Mouse (Mus musculus): ENCODE data around the gene Ptprt. TPM values are rescaled to one million over a fixed set of nuclear protein-coding genes. Genes with fewer than 3 reads are reported as not detected.

The Ptprt gene
- polyA plus RNA-seq, 1 experiment = 0.01 TPM

DNA sequence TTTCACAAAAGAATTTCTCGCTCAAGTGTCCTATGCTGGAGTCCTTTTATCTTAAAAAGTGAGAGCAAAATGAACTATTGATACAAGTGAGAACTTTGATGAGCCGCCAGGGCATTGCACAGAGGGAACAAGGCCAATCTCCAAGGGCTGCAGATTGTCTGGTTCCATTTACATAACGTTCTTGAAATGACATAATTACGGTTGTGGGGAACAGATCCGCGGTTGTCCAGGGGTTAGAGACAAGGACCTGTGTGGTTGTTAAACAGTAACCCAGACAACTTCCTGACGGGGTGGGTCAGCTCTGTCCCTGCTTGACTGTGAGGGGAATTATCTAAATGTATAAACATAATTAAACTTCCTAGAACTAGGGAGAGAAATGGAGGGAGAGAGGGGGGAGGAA lies 129.3 kb downstream of the Ptprt start:
- H3K4me1 ChIP-seq = no peaks in the 10 kb centered on the region
- H3K27me3 ChIP-seq (replicated peaks) = no peaks in the 10 kb centered on the region
- no peak overlapping the region for H3K4me3 ChIP-seq (replicated peaks)
- H3K36me3 ChIP-seq (replicated peaks; ENCODE audit: low read length) = no peaks in the 10 kb centered on the region
- TF ChIP-seq GATA1 (IDR thresholded peaks at IDR 0.05; ENCODE audit: borderline replicate concordance, low read length) (no peak), FLI1 (IDR thresholded peaks at IDR 0.05; ENCODE audit: low read length) (no peak)
- peaks cover 78% of the 10 kb centered on the region for H3K9me3 ChIP-seq

DNA sequence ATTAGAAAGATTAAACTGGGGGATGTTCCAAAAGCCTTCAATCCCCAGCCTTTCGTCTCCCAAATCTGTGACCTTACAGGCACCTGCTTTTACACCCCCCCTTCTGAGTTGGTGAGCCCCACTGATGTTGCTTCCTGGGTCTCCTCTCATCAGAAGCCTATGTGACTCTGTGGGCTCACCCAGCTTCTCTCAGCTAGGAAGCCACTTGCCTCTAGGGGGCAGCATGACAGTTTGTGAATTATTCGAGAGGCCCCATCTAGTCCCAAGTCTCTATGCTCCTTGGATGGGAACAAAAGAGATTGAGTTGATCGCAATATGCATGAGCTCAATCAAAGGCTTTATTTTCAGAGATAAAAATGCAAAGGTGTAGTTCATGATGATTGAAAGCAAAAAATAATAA lies 132.0 kb downstream of the Ptprt start:
- no peaks in the 10 kb centered on the region for H3K27me3 ChIP-seq (replicated peaks)
- no peaks in the 10 kb centered on the region for H3K4me1 ChIP-seq
- TF ChIP-seq FLI1 (IDR thresholded peaks at IDR 0.05; ENCODE audit: low read length) (no peak), GATA1 (IDR thresholded peaks at IDR 0.05; ENCODE audit: borderline replicate concordance, low read length) (no peak)
- no peak overlapping the region for H3K4me3 ChIP-seq (replicated peaks)
- no peaks in the 10 kb centered on the region for H3K36me3 ChIP-seq (replicated peaks; ENCODE audit: low read length)
- peaks cover 62% of the 10 kb centered on the region for H3K9me3 ChIP-seq

DNA sequence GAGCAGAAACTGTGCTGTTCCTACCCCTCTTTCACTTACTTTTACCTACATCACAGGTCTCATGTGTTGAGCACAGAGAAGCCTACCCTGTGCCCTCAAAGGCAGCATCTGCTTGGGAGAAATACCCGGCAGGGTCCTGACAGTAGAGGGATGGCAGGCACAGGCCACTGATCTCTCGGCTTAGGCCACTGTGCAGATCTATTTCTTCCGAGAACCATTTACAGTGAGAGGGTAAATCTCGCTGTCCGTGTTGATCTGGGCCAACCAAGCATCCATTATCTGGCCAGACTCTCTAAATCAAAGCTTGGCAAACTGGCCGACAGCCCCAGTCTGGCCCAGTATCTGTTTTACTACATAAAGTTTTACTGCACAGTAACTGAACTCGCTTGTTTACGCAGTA lies 145.0 kb downstream of the Ptprt start:
- H3K9me3 ChIP-seq = peaks cover 74% of the 10 kb centered on the region
- no peaks in the 10 kb centered on the region for H3K4me1 ChIP-seq
- no peaks in the 10 kb centered on the region for H3K27me3 ChIP-seq (replicated peaks)
- H3K4me3 ChIP-seq (replicated peaks) = no peak overlapping the region
- TF ChIP-seq FLI1 (IDR thresholded peaks at IDR 0.05; ENCODE audit: low read length) = no peak
- no peak for TF ChIP-seq GATA1 (IDR thresholded peaks at IDR 0.05; ENCODE audit: borderline replicate concordance, low read length)
- H3K36me3 ChIP-seq (replicated peaks; ENCODE audit: low read length) = no peaks in the 10 kb centered on the region

DNA sequence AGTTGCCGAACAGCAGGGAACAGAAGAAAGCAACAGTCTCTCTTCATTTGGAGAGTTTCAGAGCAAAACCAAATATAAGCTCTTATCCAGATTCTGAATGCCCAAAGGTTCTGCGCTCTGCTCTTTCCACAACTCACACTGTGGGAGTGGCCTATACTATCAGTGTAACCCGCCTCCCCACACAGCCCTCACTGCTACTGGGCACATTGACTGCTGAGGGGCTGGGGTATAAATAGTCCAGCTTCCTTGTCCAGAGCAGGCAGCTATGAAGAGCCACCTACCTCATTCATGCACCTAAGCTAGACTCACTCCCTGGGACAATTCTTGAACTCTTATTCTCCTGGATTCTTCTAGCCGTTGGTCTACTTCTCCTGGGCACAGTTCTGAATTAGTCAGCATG lies 147.9 kb downstream of the Ptprt start:
- H3K27me3 ChIP-seq (replicated peaks) = no peaks in the 10 kb centered on the region
- no peaks in the 10 kb centered on the region for H3K4me1 ChIP-seq
- peaks cover 68% of the 10 kb centered on the region for H3K9me3 ChIP-seq
- no peaks in the 10 kb centered on the region for H3K36me3 ChIP-seq (replicated peaks; ENCODE audit: low read length)
- TF ChIP-seq GATA1 (IDR thresholded peaks at IDR 0.05; ENCODE audit: borderline replicate concordance, low read length) (no peak), FLI1 (IDR thresholded peaks at IDR 0.05; ENCODE audit: low read length) (no peak)
- no peak overlapping the region for H3K4me3 ChIP-seq (replicated peaks)

DNA sequence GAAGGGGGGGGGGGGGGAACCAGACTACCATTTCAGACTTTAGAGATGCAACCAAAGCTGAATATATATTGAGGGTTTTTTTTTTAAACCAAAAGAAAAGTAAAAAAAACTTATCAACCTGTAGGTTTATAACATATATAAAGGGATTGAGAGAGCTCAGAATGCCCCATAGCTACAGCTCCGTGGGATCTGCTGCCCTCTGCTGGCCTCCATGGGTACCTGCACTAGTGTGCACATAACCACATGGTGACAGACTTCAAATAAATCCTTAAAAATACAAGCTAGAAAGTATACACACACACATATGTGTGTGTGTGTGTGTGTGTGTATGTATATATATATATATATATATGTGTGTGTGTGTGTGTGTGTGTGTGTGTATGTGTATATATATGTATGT lies 148.9 kb downstream of the Ptprt start:
- Histone ChIP-seq H3K27me3 (replicated peaks) (no peaks in the 10 kb centered on the region), H3K36me3 (replicated peaks; ENCODE audit: low read length) (no peaks in the 10 kb centered on the region), H3K4me1 (no peaks in the 10 kb centered on the region), H3K4me3 (replicated peaks) (no peak overlapping the region), H3K9me3 (peaks cover 71% of the 10 kb centered on the region)
- TF ChIP-seq FLI1 (IDR thresholded peaks at IDR 0.05; ENCODE audit: low read length) (no peak), GATA1 (IDR thresholded peaks at IDR 0.05; ENCODE audit: borderline replicate concordance, low read length) (no peak)

DNA sequence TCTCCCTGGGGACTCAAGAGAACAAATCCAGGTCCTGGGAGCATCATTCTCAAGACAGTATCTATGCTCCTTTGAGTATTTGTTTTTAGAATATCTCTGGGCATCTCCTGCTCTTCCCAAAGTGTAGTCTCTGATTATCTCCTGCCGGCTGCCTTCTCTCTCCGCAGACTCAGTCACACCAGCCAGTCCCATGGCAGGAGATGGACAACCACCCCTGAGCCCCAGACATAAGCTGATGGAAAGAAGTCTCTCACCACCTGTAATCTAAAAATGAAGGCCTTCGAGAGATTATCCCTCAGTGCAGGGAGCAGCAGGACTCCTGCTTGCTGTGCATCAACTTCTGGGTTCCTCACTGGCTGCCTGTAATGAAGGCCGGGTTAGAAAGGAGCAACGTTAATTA lies 151.9 kb downstream of the Ptprt start:
- TF ChIP-seq FLI1 (IDR thresholded peaks at IDR 0.05; ENCODE audit: low read length) (no peak), GATA1 (IDR thresholded peaks at IDR 0.05; ENCODE audit: borderline replicate concordance, low read length) (no peak)
- Histone ChIP-seq H3K4me3 (replicated peaks) (no peak overlapping the region), H3K9me3 (peaks cover 65% of the 10 kb centered on the region), H3K27me3 (replicated peaks) (no peaks in the 10 kb centered on the region), H3K4me1 (no peaks in the 10 kb centered on the region), H3K36me3 (replicated peaks; ENCODE audit: low read length) (no peaks in the 10 kb centered on the region)

DNA sequence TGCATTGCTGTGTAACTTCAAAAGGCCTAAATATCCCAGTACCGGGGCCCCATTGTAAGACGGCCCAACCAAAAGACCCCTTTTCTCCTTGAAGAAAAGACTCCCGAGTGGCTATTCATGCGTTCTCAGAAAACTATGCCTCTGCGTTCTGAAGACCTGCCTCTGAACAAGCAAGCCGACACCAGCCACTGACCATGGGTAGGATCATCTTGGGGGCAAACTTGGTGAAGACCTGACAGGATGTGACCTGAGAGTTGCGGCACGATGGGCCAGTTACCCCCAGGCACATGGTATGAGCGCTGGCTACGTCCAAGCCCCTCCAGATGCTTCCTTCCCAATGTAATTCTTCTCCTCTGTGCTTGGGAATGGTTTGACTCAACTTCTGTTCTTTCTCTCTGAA lies 153.3 kb downstream of the Ptprt start:
- TF ChIP-seq FLI1 (IDR thresholded peaks at IDR 0.05; ENCODE audit: low read length) = no peak
- TF ChIP-seq GATA1 (IDR thresholded peaks at IDR 0.05; ENCODE audit: borderline replicate concordance, low read length) = no peak
- H3K27me3 ChIP-seq (replicated peaks) = no peaks in the 10 kb centered on the region
- H3K9me3 ChIP-seq = peaks cover 67% of the 10 kb centered on the region
- H3K4me1 ChIP-seq = no peaks in the 10 kb centered on the region
- no peak overlapping the region for H3K4me3 ChIP-seq (replicated peaks)
- no peaks in the 10 kb centered on the region for H3K36me3 ChIP-seq (replicated peaks; ENCODE audit: low read length)

DNA sequence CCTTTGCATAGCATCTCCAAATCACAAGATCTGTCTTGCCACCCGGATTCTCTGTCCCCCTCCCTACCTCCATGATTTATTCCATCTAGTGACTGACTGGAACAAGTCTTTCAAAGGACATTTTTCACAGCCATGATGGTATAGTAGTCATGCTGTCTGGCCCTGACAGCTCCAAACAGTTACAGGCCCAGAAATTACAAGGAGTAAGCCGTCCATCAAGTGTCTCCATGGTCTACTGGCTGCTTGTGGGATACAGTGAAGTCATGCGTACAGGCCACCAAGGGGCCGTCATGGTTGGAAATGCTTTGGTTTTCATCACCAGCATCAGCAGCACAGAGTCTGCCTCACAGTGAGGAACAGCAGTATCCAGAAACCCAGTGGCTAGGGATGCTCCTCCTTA lies 156.1 kb downstream of the Ptprt start:
- H3K27me3 ChIP-seq (replicated peaks) = no peaks in the 10 kb centered on the region
- TF ChIP-seq GATA1 (IDR thresholded peaks at IDR 0.05; ENCODE audit: borderline replicate concordance, low read length) = no peak
- no peak for TF ChIP-seq FLI1 (IDR thresholded peaks at IDR 0.05; ENCODE audit: low read length)
- no peaks in the 10 kb centered on the region for H3K36me3 ChIP-seq (replicated peaks; ENCODE audit: low read length)
- H3K4me3 ChIP-seq (replicated peaks) = no peak overlapping the region
- peaks cover 60% of the 10 kb centered on the region for H3K9me3 ChIP-seq
- no peaks in the 10 kb centered on the region for H3K4me1 ChIP-seq

DNA sequence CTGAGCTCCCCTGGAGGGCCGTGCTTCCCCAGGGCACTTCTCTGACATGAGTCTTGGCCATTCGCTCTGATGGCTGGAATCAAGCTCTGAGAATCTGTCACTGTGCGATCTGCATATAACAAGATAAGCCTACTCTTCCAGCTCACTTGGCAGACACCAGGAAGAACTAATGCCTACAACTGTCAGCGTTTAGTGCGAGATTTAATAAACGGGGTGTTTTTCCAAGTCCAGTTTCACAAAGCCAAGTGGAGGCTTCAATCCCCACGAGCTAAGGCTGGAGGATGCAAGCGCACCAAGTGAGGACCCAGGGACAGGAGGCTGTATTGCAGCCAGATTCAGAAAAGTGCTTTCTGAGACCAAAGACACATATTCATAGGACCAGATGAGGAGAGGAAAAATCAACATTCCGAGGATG lies 161.4 kb downstream of the Ptprt start:
- H3K4me3 ChIP-seq (replicated peaks) = no peak overlapping the region
- no peaks in the 10 kb centered on the region for H3K4me1 ChIP-seq
- no peaks in the 10 kb centered on the region for H3K27me3 ChIP-seq (replicated peaks)
- no peak for TF ChIP-seq FLI1 (IDR thresholded peaks at IDR 0.05; ENCODE audit: low read length)
- no peaks in the 10 kb centered on the region for H3K36me3 ChIP-seq (replicated peaks; ENCODE audit: low read length)
- peaks cover 54% of the 10 kb centered on the region for H3K9me3 ChIP-seq

DNA sequence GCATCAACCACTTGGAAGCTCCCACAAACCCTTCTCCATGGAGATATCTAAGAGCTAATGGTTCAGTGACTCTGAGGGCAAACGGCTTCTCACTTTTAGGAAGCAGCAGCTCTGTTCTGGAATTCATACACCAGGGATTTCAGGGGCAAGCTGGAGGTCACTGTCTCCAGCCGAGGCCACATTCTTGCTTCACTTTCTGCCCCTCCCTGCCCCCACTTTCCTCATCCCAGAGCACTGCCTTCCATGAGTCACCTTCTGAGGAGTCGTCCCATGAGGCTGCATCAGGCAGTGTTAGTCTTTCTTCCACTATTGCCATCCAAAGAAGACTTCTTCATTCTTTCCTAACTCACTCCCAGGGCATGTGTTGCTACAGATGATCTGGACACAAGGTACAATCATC lies 162.8 kb downstream of the Ptprt start:
- Histone ChIP-seq H3K4me3 (replicated peaks) (no peak overlapping the region), H3K4me1 (no peaks in the 10 kb centered on the region), H3K27me3 (replicated peaks) (no peaks in the 10 kb centered on the region), H3K9me3 (peaks cover 58% of the 10 kb centered on the region), H3K36me3 (replicated peaks; ENCODE audit: low read length) (no peaks in the 10 kb centered on the region)
- TF ChIP-seq FLI1 (IDR thresholded peaks at IDR 0.05; ENCODE audit: low read length) (no peak), GATA1 (IDR thresholded peaks at IDR 0.05; ENCODE audit: borderline replicate concordance, low read length) (no peak)

DNA sequence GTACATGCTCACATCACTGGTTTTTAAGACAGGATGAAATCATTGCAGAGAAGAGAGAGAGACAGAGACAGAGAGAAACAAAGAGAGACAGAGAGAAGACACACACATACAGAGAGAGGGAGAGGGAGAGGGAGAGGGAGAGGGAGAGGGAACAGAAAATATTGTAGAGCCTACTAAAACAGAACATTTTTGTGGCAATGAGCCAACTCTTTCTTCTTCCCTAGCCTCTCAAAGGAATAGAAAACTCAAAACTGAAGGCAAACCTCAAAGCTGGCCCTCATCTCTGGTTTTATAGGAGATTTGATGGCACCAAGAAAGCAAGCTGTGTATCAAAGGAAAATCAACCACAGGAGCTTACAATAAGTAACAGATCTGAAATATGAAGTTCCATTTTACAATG lies 176.9 kb downstream of the Ptprt start:
- TF ChIP-seq FLI1 (IDR thresholded peaks at IDR 0.05; ENCODE audit: low read length) (no peak), GATA1 (IDR thresholded peaks at IDR 0.05; ENCODE audit: borderline replicate concordance, low read length) (no peak)
- Histone ChIP-seq H3K9me3 (peaks cover 30% of the 10 kb centered on the region), H3K4me1 (no peaks in the 10 kb centered on the region), H3K4me3 (replicated peaks) (no peak overlapping the region), H3K27me3 (replicated peaks) (no peaks in the 10 kb centered on the region), H3K36me3 (replicated peaks; ENCODE audit: low read length) (no peaks in the 10 kb centered on the region)

Data from megakaryocyte, embryonic 14.5 days (primary cell).